Mouse (Mus musculus): ENCODE data around the gene Plxdc1.

Gene Plxdc1

GRCm38 (mm10) chr11:98018222-98018621 is 32.0 kb upstream of the Plxdc1 start:
- in situ Hi-C loops (cut with MboI; ENCODE audit: low sequenced_read_pairs): no loop called here

GRCm38 (mm10) chr11:98016824-98017223 is 30.6 kb upstream of the Plxdc1 start:
- in situ Hi-C loops (cut with MboI; ENCODE audit: low sequenced_read_pairs): no loop called here

GRCm38 (mm10) chr11:98016177-98016576 is 29.9 kb upstream of the Plxdc1 start:
- in situ Hi-C loops (cut with MboI; ENCODE audit: low sequenced_read_pairs): no loop called here

- in situ Hi-C loops (cut with MboI; ENCODE audit: low sequenced_read_pairs): no loop called here
Measured at GRCm38 (mm10) chr11:98012831-98013230, 26.6 kb upstream of the Plxdc1 start.

- in situ Hi-C loops (cut with MboI; ENCODE audit: low sequenced_read_pairs): no loop called here
Measured at GRCm38 (mm10) chr11:98011716-98012115, 25.5 kb upstream of the Plxdc1 start.

- in situ Hi-C loops (cut with MboI; ENCODE audit: low sequenced_read_pairs): no loop called here
Measured at GRCm38 (mm10) chr11:98008087-98008486, 21.8 kb upstream of the Plxdc1 start.

GRCm38 (mm10) chr11:98005686-98006085 is 19.4 kb upstream of the Plxdc1 start:
- in situ Hi-C loops (cut with MboI; ENCODE audit: low sequenced_read_pairs): no loop called here

GRCm38 (mm10) chr11:98005076-98005475 is 18.8 kb upstream of the Plxdc1 start:
- in situ Hi-C loops (cut with MboI; ENCODE audit: low sequenced_read_pairs): no loop called here

GRCm38 (mm10) chr11:98004161-98004560 is 17.9 kb upstream of the Plxdc1 start:
- in situ Hi-C loops (cut with MboI; ENCODE audit: low sequenced_read_pairs): no loop called here

- in situ Hi-C loops (cut with MboI; ENCODE audit: low sequenced_read_pairs): no loop called here
Measured at GRCm38 (mm10) chr11:98003171-98003671, 17.0 kb upstream of the Plxdc1 start.

GRCm38 (mm10) chr11:98002627-98003026 is 16.4 kb upstream of the Plxdc1 start:
- in situ Hi-C loops (cut with MboI; ENCODE audit: low sequenced_read_pairs): no loop called here

GRCm38 (mm10) chr11:98001986-98002385 is 15.7 kb upstream of the Plxdc1 start:
- in situ Hi-C loops (cut with MboI; ENCODE audit: low sequenced_read_pairs): no loop called here

- in situ Hi-C loops (cut with MboI; ENCODE audit: low sequenced_read_pairs): no loop called here
Measured at GRCm38 (mm10) chr11:98001351-98001824, 15.1 kb upstream of the Plxdc1 start.

- in situ Hi-C loops (cut with MboI; ENCODE audit: low sequenced_read_pairs): no loop called here
Measured at GRCm38 (mm10) chr11:98000378-98001140, 14.3 kb upstream of the Plxdc1 start.

GRCm38 (mm10) chr11:97999748-98000147 is 13.5 kb upstream of the Plxdc1 start:
- in situ Hi-C loops (cut with MboI; ENCODE audit: low sequenced_read_pairs): no loop called here

- in situ Hi-C loops (cut with MboI; ENCODE audit: low sequenced_read_pairs): no loop called here
Measured at GRCm38 (mm10) chr11:97998898-97999608, 12.8 kb upstream of the Plxdc1 start.

GRCm38 (mm10) chr11:97998074-97998793 is 12.0 kb upstream of the Plxdc1 start:
- in situ Hi-C loops (cut with MboI; ENCODE audit: low sequenced_read_pairs): no loop called here

GRCm38 (mm10) chr11:97997387-97997960 is 11.2 kb upstream of the Plxdc1 start:
- in situ Hi-C loops (cut with MboI; ENCODE audit: low sequenced_read_pairs): no loop called here

- in situ Hi-C loops (cut with MboI; ENCODE audit: low sequenced_read_pairs): no loop called here
Measured at GRCm38 (mm10) chr11:97996691-97997090, 10.4 kb upstream of the Plxdc1 start.

GRCm38 (mm10) chr11:97995564-97996288 is 9.5 kb upstream of the Plxdc1 start, which contains the start of gene Arl5c:
Gene Arl5c (minus strand): TSS chr11:97996181.
- in situ Hi-C loops (cut with MboI; ENCODE audit: low sequenced_read_pairs): no loop called here

All from CH12F3 (cell line).